Mouse (Mus musculus) C2C12 (cell line): ENCODE measurements around the gene Ccl27a. TPM values are rescaled to one million over a fixed set of nuclear protein-coding genes. Genes with fewer than 3 reads are reported as not detected.

Experiments
- H3K27me3 ChIP-seq: one replicate; pipeline ENCODE4 v1.6.1; 2011; ENCODE audit not compliant: control insufficient read depth, insufficient read depth, insufficient read length
- H3K36me3 ChIP-seq: one replicate; pipeline ENCODE4 v1.6.1; 2011; ENCODE audit not compliant: control insufficient read depth, insufficient read depth
- H3K4me3 ChIP-seq: one replicate; pipeline ENCODE4 v1.5.1; 2011; ENCODE audit warnings: mild to moderate bottlenecking, control low read depth; ENCODE audit not compliant: poor library complexity, insufficient read depth, severe bottlenecking
- H3K79me2 ChIP-seq: one replicate; pipeline ENCODE4 v1.6.1; 2011; ENCODE audit not compliant: control insufficient read depth, insufficient read depth
- H3K79me3 ChIP-seq: one replicate; pipeline ENCODE4 v1.6.1; 2011; ENCODE audit warnings: low read depth, control low read depth
- H3ac ChIP-seq: one replicate; pipeline ENCODE3; 2011; ENCODE audit warnings: low read depth; ENCODE audit not compliant: control insufficient read depth, insufficient read length
- CEBPB ChIP-seq: IDR thresholded peaks from one replicate; pipeline ENCODE4 v1.6.1; 2011; ENCODE audit warnings: low read depth, mild to moderate bottlenecking, control low read depth, moderate library complexity
- CTCF ChIP-seq: IDR thresholded peaks from one replicate; pipeline ENCODE4 v1.5.1; 2011; ENCODE audit not compliant: control insufficient read depth, insufficient read depth, insufficient read length
- FOSL1 ChIP-seq: IDR thresholded peaks from one replicate; pipeline ENCODE4 v1.8.0; 2011; ENCODE audit warnings: mild to moderate bottlenecking, low read length; ENCODE audit not compliant: poor library complexity, insufficient read depth, severe bottlenecking
- MAX ChIP-seq: IDR thresholded peaks from one replicate; pipeline ENCODE4 v1.6.1; 2011; ENCODE audit warnings: mild to moderate bottlenecking, control low read depth
- MYOD1 ChIP-seq: IDR thresholded peaks from one replicate; pipeline ENCODE4 v1.6.1; 2011; ENCODE audit warnings: low read depth; ENCODE audit not compliant: control insufficient read depth, insufficient read length
- MYOG ChIP-seq: IDR thresholded peaks from one replicate; pipeline ENCODE4 v1.6.1; 2011; ENCODE audit not compliant: control insufficient read depth, insufficient read length; ENCODE audit errors: extremely low read depth
- USF1 ChIP-seq: IDR thresholded peaks from one replicate; pipeline ENCODE4 v1.6.1; 2011; ENCODE audit warnings: low read depth, mild to moderate bottlenecking, control low read depth, moderate library complexity
- polyA plus RNA-seq: library from polyadenylated mRNA; unstranded; fragments of >200 nt; fragmentation: generic; extraction: Trizol; gene quantifications from one replicate; pipeline ENCODE4 v1.2.1, GENCODE M21; 2012; ENCODE audit warnings: missing spikeins

The Ccl27a gene
- polyA plus RNA-seq, 1 experiment = not detected

DNA sequence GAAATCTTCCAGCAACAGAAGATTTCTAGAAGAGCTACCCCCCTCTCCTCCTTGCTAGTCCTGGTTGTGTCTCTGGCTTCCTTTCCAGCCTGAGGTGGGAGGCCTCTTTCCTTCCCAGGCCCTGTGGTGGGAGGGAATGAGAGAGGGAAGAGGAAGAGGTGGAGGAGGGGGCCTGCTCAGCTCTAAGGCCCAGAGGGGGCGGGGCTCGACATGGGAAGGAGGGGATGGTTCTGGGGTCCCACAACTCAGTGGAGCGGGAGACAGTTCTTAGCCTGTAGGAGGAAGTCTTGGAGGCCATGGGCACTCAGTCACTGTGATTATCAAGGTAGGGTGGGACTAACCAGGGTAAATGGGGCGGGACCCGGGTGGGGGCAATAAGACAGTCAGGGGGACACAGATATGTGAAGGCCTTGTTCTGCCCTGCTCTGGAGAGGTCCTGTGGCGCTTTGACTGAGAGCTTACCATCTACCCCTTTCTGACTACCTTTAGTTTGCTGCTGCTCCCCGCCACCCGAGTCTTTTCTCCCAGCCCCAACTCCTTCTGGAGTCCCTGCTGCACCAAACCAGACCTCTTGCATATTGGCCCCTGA is 11.9 kb downstream of the Ccl27a start:
- no peak for TF ChIP-seq CTCF
- no peak for TF ChIP-seq CEBPB
- TF ChIP-seq FOSL1 = no peak
- TF ChIP-seq MAX = no peak
- TF ChIP-seq USF1 = no peak
- TF ChIP-seq MYOG = no peak
- TF ChIP-seq MYOD1 = no peak
- no peaks in the 10 kb centered on the region for H3K79me2 ChIP-seq
- H3K79me3 ChIP-seq = no peaks in the 10 kb centered on the region
- no peak overlapping the region for H3K4me3 ChIP-seq
- peaks cover 2% of the 10 kb centered on the region for H3K27me3 ChIP-seq
- no peak overlapping the region for H3ac ChIP-seq
- H3K36me3 ChIP-seq = no peaks in the 10 kb centered on the region

DNA sequence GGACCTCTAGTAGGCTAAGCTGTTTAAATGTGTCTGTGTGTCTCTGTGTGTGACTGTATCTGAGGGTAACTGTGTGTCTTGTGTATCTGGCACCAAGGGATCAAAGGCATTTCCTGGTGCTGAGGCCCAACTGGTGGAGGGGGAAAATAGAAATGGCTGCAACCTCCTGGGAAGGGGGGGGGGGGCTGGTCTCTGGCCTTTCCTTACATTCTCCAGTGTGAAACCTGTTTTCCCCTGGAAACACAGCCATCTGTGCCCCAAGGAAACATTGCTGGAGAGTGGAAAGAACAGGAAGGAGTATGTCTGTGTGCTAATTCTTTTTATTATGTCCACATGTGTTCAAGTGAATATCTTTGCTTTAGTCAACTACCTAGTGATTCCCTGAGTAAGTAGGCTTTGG is 12.4 kb downstream of the Ccl27a start:
- Histone ChIP-seq H3K79me2 (no peaks in the 10 kb centered on the region), H3K36me3 (no peaks in the 10 kb centered on the region), H3K27me3 (no peaks in the 10 kb centered on the region), H3K79me3 (no peaks in the 10 kb centered on the region), H3ac (no peak overlapping the region), H3K4me3 (no peak overlapping the region)
- no peak for TF ChIP-seq CTCF
- TF ChIP-seq USF1 = no peak
- no peak for TF ChIP-seq MYOD1

GRCm38 (mm10) chr4:41760911-41761310 is 13.1 kb downstream of the Ccl27a start:
- Histone ChIP-seq H3K79me3 (no peaks in the 10 kb centered on the region), H3K4me3 (no peak overlapping the region), H3K27me3 (no peaks in the 10 kb centered on the region), H3ac (no peak overlapping the region), H3K36me3 (no peaks in the 10 kb centered on the region), H3K79me2 (no peaks in the 10 kb centered on the region)
- no peak for TF ChIP-seq MYOD1
- no peak for TF ChIP-seq MAX
- no peak for TF ChIP-seq CTCF
- TF ChIP-seq CEBPB = no peak

DNA sequence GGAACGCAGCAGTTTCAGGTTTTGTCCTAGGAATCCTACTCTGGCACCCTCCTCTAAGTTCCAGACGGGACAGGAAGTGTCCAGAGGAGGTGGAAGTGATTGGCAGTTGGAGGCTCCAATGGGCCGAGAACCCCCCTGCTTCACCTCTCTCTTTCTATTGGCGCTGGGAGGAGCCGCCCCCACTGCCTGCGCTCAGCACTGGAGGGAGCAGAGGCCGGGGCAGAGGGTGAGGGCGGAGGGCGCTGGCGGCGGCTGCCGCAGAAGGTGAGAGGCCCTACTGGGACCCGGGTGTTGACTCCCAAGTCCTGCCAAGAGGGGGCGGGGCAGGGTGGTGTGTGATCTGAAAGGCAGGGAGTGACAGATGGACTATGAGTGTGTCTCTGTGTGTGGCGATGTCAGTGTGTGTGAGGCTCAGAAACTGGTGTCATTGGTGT is 13.7 kb downstream of the Ccl27a start:
- Histone ChIP-seq H3K36me3 (no peaks in the 10 kb centered on the region), H3ac (no peak overlapping the region), H3K79me3 (no peaks in the 10 kb centered on the region), H3K27me3 (no peaks in the 10 kb centered on the region), H3K79me2 (no peaks in the 10 kb centered on the region), H3K4me3 (no peak overlapping the region)
- TF ChIP-seq MYOG = no peak
- no peak for TF ChIP-seq FOSL1
- TF ChIP-seq CEBPB = no peak
- TF ChIP-seq CTCF = no peak
- TF ChIP-seq MYOD1 = no peak
- no peak for TF ChIP-seq USF1
- TF ChIP-seq MAX = no peak

GRCm38 (mm10) chr4:41759656-41760287 is 14.3 kb downstream of the Ccl27a start:
- Histone ChIP-seq H3ac (no peak overlapping the region), H3K27me3 (no peaks in the 10 kb centered on the region)

GRCm38 (mm10) chr4:41759206-41759605 is 14.8 kb downstream of the Ccl27a start:
- H3K36me3 ChIP-seq = no peaks in the 10 kb centered on the region
- H3ac ChIP-seq = no peak overlapping the region
- no peak for TF ChIP-seq MYOD1
- no peak for TF ChIP-seq MYOG
- no peak for TF ChIP-seq CEBPB
- TF ChIP-seq FOSL1 = no peak
- no peak for TF ChIP-seq MAX
- TF ChIP-seq USF1 = no peak
- no peak for TF ChIP-seq CTCF
- no peaks in the 10 kb centered on the region for H3K27me3 ChIP-seq
- no peaks in the 10 kb centered on the region for H3K79me3 ChIP-seq
- H3K79me2 ChIP-seq = no peaks in the 10 kb centered on the region
- no peak overlapping the region for H3K4me3 ChIP-seq

More at GRCm38 (mm10) chr4:41759656-41760287, 14.3 kb downstream of the Ccl27a start:
- Histone ChIP-seq H3K79me3 (no peaks in the 10 kb centered on the region), H3K4me3 (no peak overlapping the region), H3K79me2 (no peaks in the 10 kb centered on the region), H3K36me3 (no peaks in the 10 kb centered on the region)
- no peak for TF ChIP-seq MYOG
- TF ChIP-seq MYOD1 = no peak
- no peak for TF ChIP-seq FOSL1
- TF ChIP-seq MAX = no peak
- TF ChIP-seq CEBPB = no peak
- TF ChIP-seq CTCF = no peak
- no peak for TF ChIP-seq USF1
